Mouse (Mus musculus) megakaryocyte, embryonic 14.5 days (primary cell): Measurements from ENCODE around the gene ccdc198.

ENCODE experiments used
- FLI1 ChIP-seq: IDR thresholded peaks from 2 replicates; pipeline ENCODE4 v1.6.1; 2012; ENCODE audit warnings: low read length, inconsistent platforms, mixed read lengths
- GATA1 ChIP-seq: IDR thresholded peaks from 3 replicates; pipeline ENCODE4 v1.6.1; 2012; ENCODE audit warnings: mixed read lengths, low read length, inconsistent platforms, borderline replicate concordance

DNA sequence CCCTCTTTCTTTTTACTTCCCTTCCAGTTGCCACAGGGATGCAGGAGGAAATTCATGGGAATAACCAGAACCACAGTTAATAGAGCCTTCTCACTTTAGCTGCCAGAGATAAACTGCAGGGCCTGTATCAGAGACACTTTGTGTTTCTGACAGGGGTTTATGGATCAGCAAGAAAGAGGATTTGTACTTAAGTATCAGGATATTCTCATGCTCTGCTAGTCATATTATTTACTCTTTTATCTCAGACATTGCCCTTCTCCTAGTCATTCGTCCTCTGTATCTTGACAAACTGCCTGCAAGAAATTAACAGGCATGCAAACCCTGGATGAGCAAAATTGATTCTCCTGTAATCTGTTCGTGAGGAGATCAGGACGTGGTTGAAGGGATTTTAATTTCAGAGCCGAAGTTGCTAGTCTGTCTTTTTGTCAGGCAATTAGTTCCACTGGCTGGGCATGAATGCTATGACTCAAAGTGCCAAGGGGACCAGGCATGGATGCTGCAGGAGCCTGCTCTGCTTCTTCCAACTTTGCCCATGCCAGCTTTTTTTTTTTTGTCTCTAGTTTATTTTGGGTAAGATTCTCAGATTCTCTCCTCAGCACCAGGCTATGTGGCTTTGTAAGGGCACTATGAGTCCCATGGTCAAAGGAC is 48.7 kb upstream of the ccdc198 start:
- no peak for TF ChIP-seq GATA1
- no peak for TF ChIP-seq FLI1
